In the genomic region with DNA sequence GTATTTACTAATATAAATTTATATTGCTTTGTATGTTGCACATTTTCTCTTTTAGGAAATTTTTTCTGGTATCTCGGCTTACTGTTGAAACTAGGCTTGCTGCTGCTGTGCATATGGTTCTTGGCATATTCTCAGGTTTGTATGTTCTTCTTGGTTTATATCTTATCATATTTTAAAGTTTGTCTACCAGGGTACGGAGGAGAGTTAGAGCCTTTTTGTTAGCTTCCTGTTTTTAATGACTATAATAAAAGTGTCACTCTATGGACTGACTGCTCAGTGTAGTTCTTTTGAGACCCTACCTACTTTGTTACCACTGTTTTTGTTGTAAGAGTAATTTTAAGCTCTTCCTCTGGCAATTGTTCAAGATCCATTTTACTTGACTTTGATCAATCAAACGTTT, we compare ENCODE assay signal across 17 mouse cellular contexts.
"Had no signal": no experiment of that assay in that cellular context is flagged by ENCODE, and none has a peak within 500 bp of the region (broad histone marks: within the 10 kb centered on the region; RNA-seq: fewer than 3 reads in every experiment).

No protein-coding gene starts in this region.

- H3K27ac ChIP-seq: neural tube, embryonic 12.5 days; neural tube, embryonic 13.5 days; neural tube, embryonic 15.5 days; stomach, embryonic 15.5 days; stomach, postnatal 0 days had no signal

- H3K36me3 ChIP-seq: neural tube, embryonic 12.5 days; neural tube, embryonic 15.5 days; stomach, embryonic 15.5 days had no signal

- H3K4me2 ChIP-seq: neural tube, embryonic 12.5 days; neural tube, embryonic 13.5 days; neural tube, embryonic 15.5 days; stomach, embryonic 15.5 days had no signal

- H3K27me3 ChIP-seq: neural tube, embryonic 12.5 days; neural tube, embryonic 13.5 days; neural tube, embryonic 15.5 days; stomach, embryonic 15.5 days had no signal

- H3K9ac ChIP-seq: neural tube, embryonic 12.5 days; neural tube, embryonic 13.5 days; neural tube, embryonic 15.5 days; stomach, embryonic 15.5 days had no signal

- DNase-seq: retina, postnatal 1 day; right cerebral cortex, adult 18-20 months; right cerebral cortex, postnatal 14 days; right cerebral cortex, postnatal 25 days; right cerebral cortex, postnatal 4 days; spleen, adult 18-20 months; thymus, adult 18-20 months; thymus, adult 2 months; thymus, postnatal 14 days; thymus, postnatal 25 days; thymus, postnatal 36 days; thymus, postnatal 4 days had no signal

- H3K9me3 ChIP-seq: neural tube, embryonic 12.5 days; neural tube, embryonic 13.5 days; neural tube, embryonic 15.5 days; stomach, embryonic 15.5 days had no signal

- H3K4me3 ChIP-seq: neural tube, embryonic 12.5 days; neural tube, embryonic 13.5 days; neural tube, embryonic 15.5 days; stomach, embryonic 15.5 days had no signal

- H3K4me1 ChIP-seq: neural tube, embryonic 12.5 days; neural tube, embryonic 13.5 days; neural tube, embryonic 15.5 days; stomach, embryonic 15.5 days had no signal
